Mouse (Mus musculus) embryonic facial prominence, embryonic 11.5 days (tissue): ENCODE measurements around the gene Pdzrn3. TPM values are rescaled to one million over a fixed set of nuclear protein-coding genes. Genes with fewer than 3 reads are reported as not detected.

Experiments used
- ATAC-seq: fragments of 200-750 bp; cut with Nextera tagmentation; replicated peaks from 2 replicates; pipeline ENCODE4 v1.8.0; 2017; ENCODE audit warnings: low read depth; ENCODE audit not compliant: insufficient number of reproducible peaks, low FRiP score, low TSS enrichment
- DNase-seq: peaks from one replicate; pipeline ENCODE4 v3.0.0-alpha.2; 2015; ENCODE audit warnings: low spot score
- H3K27ac ChIP-seq: fragments of 300-500 bp; sonication (generic); replicated peaks from 2 replicates; pipeline ENCODE4 v1.5.1; 2014; ENCODE audit warnings: mild to moderate bottlenecking, low read depth, low read length, control low read depth
- H3K27me3 ChIP-seq: fragments of 300-500 bp; sonication (generic); 2 replicates; pipeline ENCODE4 v1.6.1; 2014; ENCODE audit warnings: mild to moderate bottlenecking, low read length, moderate library complexity, mixed read lengths; ENCODE audit not compliant: control insufficient read depth, insufficient read depth
- H3K36me3 ChIP-seq: fragments of 300-500 bp; sonication (generic); replicated peaks from 2 replicates; pipeline ENCODE4 v1.6.1; 2014; ENCODE audit warnings: low read depth, mild to moderate bottlenecking, low read length, moderate library complexity, mixed read lengths; ENCODE audit not compliant: control insufficient read depth, insufficient read depth
- H3K4me1 ChIP-seq: fragments of 300-500 bp; sonication (generic); 2 replicates; pipeline ENCODE4 v1.6.1; 2014; ENCODE audit warnings: low read length, mixed read lengths; ENCODE audit not compliant: control insufficient read depth, insufficient read depth
- H3K4me2 ChIP-seq: fragments of 300-500 bp; sonication (generic); 2 replicates; pipeline ENCODE4 v1.6.1; 2014; ENCODE audit warnings: low read depth, mild to moderate bottlenecking, control low read depth, low read length, moderate library complexity
- H3K4me3 ChIP-seq: fragments of 300-500 bp; sonication (generic); 2 replicates; pipeline ENCODE4 v1.5.1; 2014; ENCODE audit warnings: low read depth, low read length, control low read depth
- H3K9ac ChIP-seq: fragments of 300-500 bp; sonication (generic); replicated peaks from 2 replicates; pipeline ENCODE4 v1.6.1; 2014; ENCODE audit warnings: mild to moderate bottlenecking, control low read depth, low read length
- H3K9me3 ChIP-seq: fragments of 300-500 bp; sonication (generic); replicated peaks from 2 replicates; pipeline ENCODE4 v1.6.1; 2016; ENCODE audit warnings: mild to moderate bottlenecking, low read length, inconsistent platforms, mixed read lengths; ENCODE audit not compliant: control insufficient read depth
- WGBS: fragments of 180-500 bp; shearing (Covaris S2); extraction: QIAGEN DNeasy Blood & Tissue Kit; methylation state at CpG from one replicate; pipeline ENCODE4 v1.1.7; 2014; 5-methylcytosine and 5-hydroxymethylcytosine counted together
- polyA plus RNA-seq: library from polyadenylated mRNA; unstranded; fragments of >200 nt; fragmentation: Nextera tagmentation; extraction: Ambion mirVana; gene quantifications from 2 replicates; pipeline ENCODE4 v1.2.1, GENCODE M21; 2014

Pdzrn3 gene
- polyA plus RNA-seq, 1 experiment from 2014 or later, result 11.9 TPM

- Histone ChIP-seq H3K9ac (no peak overlapping the region), H3K4me1 (no peaks in the 10 kb centered on the region), H3K9me3 (no peaks in the 10 kb centered on the region), H3K36me3 (peaks cover 11% of the 10 kb centered on the region), H3K4me3 (no peak overlapping the region), H3K4me2 (no peak overlapping the region), H3K27me3 (no peaks in the 10 kb centered on the region), H3K27ac (no peak overlapping the region)
- ATAC-seq (no peak), DNase-seq (no peak)
- WGBS, result 89% methylated on average over 1 of the region's 1 CpGs
These were observed 224.2 kb downstream of the Pdzrn3 start for GRCm38 (mm10) chr6:101153511-101153921.

GRCm38 (mm10) chr6:101135368-101135767 lies 242.3 kb downstream of the Pdzrn3 start:
- Histone ChIP-seq H3K36me3 (no peaks in the 10 kb centered on the region), H3K27ac (no peak overlapping the region), H3K4me2 (no peak overlapping the region), H3K9ac (no peak overlapping the region), H3K27me3 (no peaks in the 10 kb centered on the region), H3K9me3 (no peaks in the 10 kb centered on the region), H3K4me3 (no peak overlapping the region), H3K4me1 (no peaks in the 10 kb centered on the region)
- 77% methylated on average over 3 of the region's 3 CpGs for WGBS
- no peak for DNase-seq
- no peak for ATAC-seq

- Histone ChIP-seq H3K4me3 (no peak overlapping the region), H3K9ac (no peak overlapping the region), H3K4me2 (no peak overlapping the region), H3K9me3 (no peaks in the 10 kb centered on the region), H3K27me3 (no peaks in the 10 kb centered on the region), H3K27ac (no peak overlapping the region), H3K4me1 (no peaks in the 10 kb centered on the region), H3K36me3 (no peaks in the 10 kb centered on the region)
- WGBS, result 75% methylated on average over 5 of the region's 5 CpGs
- ATAC-seq (no peak), DNase-seq (no peak)
These were observed 252.3 kb downstream of the Pdzrn3 start for GRCm38 (mm10) chr6:101125396-101125795.

GRCm38 (mm10) chr6:101108951-101109350 lies 268.7 kb downstream of the Pdzrn3 start:
- ATAC-seq (no peak), DNase-seq (no peak)
- no peak overlapping the region for H3K4me2 ChIP-seq
- no peak overlapping the region for H3K27ac ChIP-seq
- H3K27me3 ChIP-seq, result no peaks in the 10 kb centered on the region
- no peaks in the 10 kb centered on the region for H3K9me3 ChIP-seq
- H3K9ac ChIP-seq, result no peak overlapping the region
- no peaks in the 10 kb centered on the region for H3K4me1 ChIP-seq
- 90% methylated on average over 1 of the region's 1 CpGs for WGBS
- H3K36me3 ChIP-seq, result no peaks in the 10 kb centered on the region
- H3K4me3 ChIP-seq, result no peak overlapping the region

GRCm38 (mm10) chr6:101103506-101103905 lies 274.2 kb downstream of the Pdzrn3 start:
- 91% methylated on average over 6 of the region's 6 CpGs for WGBS
- Histone ChIP-seq H3K9ac (no peak overlapping the region), H3K4me2 (no peak overlapping the region), H3K27me3 (no peaks in the 10 kb centered on the region), H3K4me1 (no peaks in the 10 kb centered on the region), H3K4me3 (no peak overlapping the region), H3K27ac (no peak overlapping the region), H3K36me3 (no peaks in the 10 kb centered on the region), H3K9me3 (no peaks in the 10 kb centered on the region)
- ATAC-seq (no peak), DNase-seq (no peak)

- DNase-seq (no peak), ATAC-seq (no peak)
- no peaks in the 10 kb centered on the region for H3K9me3 ChIP-seq
- H3K36me3 ChIP-seq, result no peaks in the 10 kb centered on the region
- no peak overlapping the region for H3K27ac ChIP-seq
- no peaks in the 10 kb centered on the region for H3K4me1 ChIP-seq
- no peak overlapping the region for H3K4me2 ChIP-seq
- no peak overlapping the region for H3K9ac ChIP-seq
- no peak overlapping the region for H3K4me3 ChIP-seq
- no peaks in the 10 kb centered on the region for H3K27me3 ChIP-seq
- 78% methylated on average over 14 of the region's 14 CpGs for WGBS
These were observed 275.7 kb downstream of the Pdzrn3 start for GRCm38 (mm10) chr6:101101709-101102654.
